Mouse (Mus musculus) liver, adult 2 months (tissue): ENCODE results near the gene Insc. TPM values are rescaled to one million over a fixed set of nuclear protein-coding genes. Genes with fewer than 3 reads are reported as not detected.
A peak's percentile ranks its signal among the peaks of the same experiment; 100 is the strongest.

Source experiments
- DNase-seq: peaks from one replicate; pipeline ENCODE4 v3.0.0-alpha.2; 2011; ENCODE audit warnings: low read depth, low spot score; ENCODE audit errors: extremely low read depth
- H3K27ac ChIP-seq: fragments of 200-500 bp; replicated peaks from 2 replicates; pipeline ENCODE4 v1.5.1; 2012; ENCODE audit warnings: low read depth, mild to moderate bottlenecking, control low read depth, inconsistent platforms, low read length; ENCODE audit not compliant: insufficient read depth
- H3K27me3 ChIP-seq: fragments of 200-500 bp; 2 replicates; pipeline ENCODE4 v1.6.1; 2012; ENCODE audit warnings: mild to moderate bottlenecking, moderate library complexity, low read length, inconsistent platforms; ENCODE audit not compliant: control insufficient read depth, insufficient read depth
- H3K36me3 ChIP-seq: fragments of 200-500 bp; 2 replicates; pipeline ENCODE4 v1.6.1; 2012; ENCODE audit warnings: low read length, inconsistent platforms; ENCODE audit not compliant: control insufficient read depth, insufficient read depth
- H3K4me1 ChIP-seq: fragments of 200-500 bp; 2 replicates; pipeline ENCODE4 v1.6.1; 2011; ENCODE audit warnings: low read length; ENCODE audit not compliant: control insufficient read depth, insufficient read depth
- H3K4me3 ChIP-seq: fragments of 200-500 bp; 2 replicates; pipeline ENCODE4 v1.5.1; 2011; ENCODE audit warnings: low read depth, mild to moderate bottlenecking, control low read depth, low read length, moderate library complexity; ENCODE audit not compliant: insufficient read depth
- H3K79me2 ChIP-seq: fragments of 200-500 bp; 2 replicates; pipeline ENCODE4 v1.6.1; 2012; ENCODE audit warnings: inconsistent platforms, mild to moderate bottlenecking, low read length, moderate library complexity; ENCODE audit not compliant: control insufficient read depth, insufficient read depth
- H3K9ac ChIP-seq: fragments of 200-500 bp; 2 replicates; pipeline ENCODE4 v1.6.1; 2012; ENCODE audit warnings: low read depth, mild to moderate bottlenecking, control low read depth, inconsistent platforms, low read length
- CTCF ChIP-seq: fragments of 200-500 bp; IDR thresholded peaks from 2 replicates; pipeline ENCODE4 v1.5.1; 2011; ENCODE audit warnings: low read depth, low read length, control low read depth
- POLR2A ChIP-seq: fragments of 200-500 bp; IDR thresholded peaks from 2 replicates; pipeline ENCODE4 v1.6.1; 2011; ENCODE audit warnings: low read length, control low read depth; ENCODE audit not compliant: insufficient read depth; ENCODE audit errors: extremely low read depth
- WGBS: fragments of 180-500 bp; shearing (Covaris S2); methylation state at CpG from one replicate; pipeline ENCODE4 v1.1.7; 2018; 5-methylcytosine and 5-hydroxymethylcytosine counted together
- polyA plus RNA-seq: library from polyadenylated mRNA; depleted of rRNA; stranded (reverse); fragments of >200 nt; gene quantifications from 2 replicates; pipeline ENCODE4 v1.2.3, GENCODE M21; 2012
- total RNA-seq: library from RNA; depleted of rRNA; stranded (reverse); fragments of >200 nt; gene quantifications from 2 replicates; pipeline ENCODE4 v1.2.3, GENCODE M21; 2014

Gene Insc
- total and polyA plus RNA-seq, 2 experiments: 14.3 to 31.2 TPM

GRCm38 (mm10) chr7:114792026-114792425 lies 48.5 kb downstream of the Insc start:
- Histone ChIP-seq H3K4me3 (no peak overlapping the region), H3K27ac (no peak overlapping the region), H3K79me2 (peaks cover 7% of the 10 kb centered on the region), H3K4me1 (peaks cover 19% of the 10 kb centered on the region), H3K9ac (no peak overlapping the region), H3K27me3 (no peaks in the 10 kb centered on the region), H3K36me3 (peaks cover 26% of the 10 kb centered on the region)
- 59% methylated on average over 6 of the region's 6 CpGs for WGBS
- TF ChIP-seq CTCF: no peak
- no peak for TF ChIP-seq POLR2A
- peak; percentile 80 for DNase-seq

GRCm38 (mm10) chr7:114794400-114794799 lies 50.9 kb downstream of the Insc start:
- Histone ChIP-seq H3K27ac (no peak overlapping the region), H3K79me2 (peaks cover 7% of the 10 kb centered on the region; the same call in 1 of the 2 replicates), H3K9ac (no peak overlapping the region), H3K27me3 (no peaks in the 10 kb centered on the region), H3K4me3 (no peak overlapping the region), H3K36me3 (peaks cover 37% of the 10 kb centered on the region), H3K4me1 (peaks cover 11% of the 10 kb centered on the region)
- TF ChIP-seq POLR2A (no peak), CTCF (no peak)
- DNase-seq: no peak
- 84% methylated on average over 2 of the region's 2 CpGs for WGBS

- TF ChIP-seq POLR2A (no peak), CTCF (no peak)
- Histone ChIP-seq H3K9ac (no peak overlapping the region), H3K36me3 (peaks cover 42% of the 10 kb centered on the region), H3K4me1 (no peaks in the 10 kb centered on the region), H3K27ac (no peak overlapping the region), H3K4me3 (no peak overlapping the region), H3K27me3 (no peaks in the 10 kb centered on the region), H3K79me2 (no peaks in the 10 kb centered on the region)
- 85% methylated on average over 8 of the region's 8 CpGs for WGBS
- no peak for DNase-seq
Measured at GRCm38 (mm10) chr7:114802576-114802975, 59.1 kb downstream of the Insc start.

- Histone ChIP-seq H3K27ac (no peak overlapping the region), H3K9ac (no peak overlapping the region), H3K36me3 (peaks cover 41% of the 10 kb centered on the region), H3K27me3 (no peaks in the 10 kb centered on the region), H3K4me3 (no peak overlapping the region), H3K4me1 (no peaks in the 10 kb centered on the region), H3K79me2 (no peaks in the 10 kb centered on the region)
- TF ChIP-seq POLR2A (no peak), CTCF (no peak)
- DNase-seq: no peak
- WGBS: 85% methylated on average over 2 of the region's 2 CpGs
Measured at GRCm38 (mm10) chr7:114805311-114805710, 61.8 kb downstream of the Insc start.

- no peaks in the 10 kb centered on the region for H3K79me2 ChIP-seq
- TF ChIP-seq CTCF: no peak
- no peak for TF ChIP-seq POLR2A
- peaks cover 52% of the 10 kb centered on the region for H3K36me3 ChIP-seq
- H3K4me1 ChIP-seq: no peaks in the 10 kb centered on the region
- DNase-seq: no peak
- H3K4me3 ChIP-seq: no peak overlapping the region
- no peak overlapping the region for H3K9ac ChIP-seq
- H3K27me3 ChIP-seq: no peaks in the 10 kb centered on the region
- no peak overlapping the region for H3K27ac ChIP-seq
- 84% methylated on average over 5 of the region's 5 CpGs for WGBS
Measured at GRCm38 (mm10) chr7:114807343-114807742, 63.8 kb downstream of the Insc start.

GRCm38 (mm10) chr7:114808341-114808740 lies 64.8 kb downstream of the Insc start:
- H3K9ac ChIP-seq: no peak overlapping the region
- H3K4me3 ChIP-seq: no peak overlapping the region
- DNase-seq: peak; percentile 37
- no peak overlapping the region for H3K27ac ChIP-seq
- no peaks in the 10 kb centered on the region for H3K4me1 ChIP-seq
- no peak for TF ChIP-seq POLR2A
- TF ChIP-seq CTCF: no peak
- H3K27me3 ChIP-seq: no peaks in the 10 kb centered on the region
- peaks cover 58% of the 10 kb centered on the region for H3K36me3 ChIP-seq
- no peaks in the 10 kb centered on the region for H3K79me2 ChIP-seq
- 84% methylated on average over 3 of the region's 3 CpGs for WGBS
